Mouse (Mus musculus): ENCODE data around the gene Lingo3. TPM values are rescaled to one million over a fixed set of nuclear protein-coding genes. Genes with fewer than 3 reads are reported as not detected.
A peak's percentile ranks its signal among the peaks of the same experiment; 100 is the strongest.
"Not testable (repeated sequence)": the region's sequence is repeated elsewhere in the genome, so short reads cannot be mapped to it uniquely, and the experiment has no call there.

Lingo3 gene
- polyA plus RNA-seq, 1 experiment from 2014 or later: 1.6 TPM

- Histone ChIP-seq H3K9me3 (no peaks in the 10 kb centered on the region), H3K4me1 (peaks cover 47% of the 10 kb centered on the region), H3K27ac (replicated peaks) (peak overlapping the region; percentile 97), H3K4me3 (peak overlapping the region; percentile 92), H3K27me3 (replicated peaks; ENCODE audit: low read depth, poor library complexity, severe bottlenecking) (0 out of 2 replicates have a peak, but pooled peaks cover 2% of the 10 kb centered on the region), H3K36me3 (replicated peaks) (peaks cover 28% of the 10 kb centered on the region)
- WGBS: 9% methylated on average over 29 of the region's 29 CpGs
- no peak for DNase-seq (ENCODE audit: low spot score)
Observed at GRCm38 (mm10) chr10:80827063-80827869, 16.6 kb downstream of the Lingo3 start.

- Histone ChIP-seq H3K4me1 (peaks cover 39% of the 10 kb centered on the region), H3K36me3 (replicated peaks) (peaks cover 28% of the 10 kb centered on the region), H3K4me3 (peak within 1 kb of the TSS; percentile 92), H3K27me3 (replicated peaks; ENCODE audit: low read depth, poor library complexity, severe bottlenecking) (no peaks in the 10 kb centered on the region), H3K27ac (replicated peaks) (peak within 1 kb of the TSS; percentile 97), H3K9me3 (no peaks in the 10 kb centered on the region)
- WGBS: under 1% methylated on average over 82 of the region's 82 CpGs
- DNase-seq (ENCODE audit: low spot score): peak; percentile 98
Observed at GRCm38 (mm10) chr10:80826151-80827062, 17.4 kb downstream of the Lingo3 start, which contains the start of gene Oaz1. Gene Oaz1, plus strand, starts transcription at chr10:80826656.

- Histone ChIP-seq H3K27me3 (replicated peaks; ENCODE audit: low read depth, poor library complexity, severe bottlenecking) (no peaks in the 10 kb centered on the region), H3K27ac (replicated peaks) (no peak overlapping the region), H3K9me3 (no peaks in the 10 kb centered on the region), H3K4me3 (no peak overlapping the region), H3K4me1 (peaks cover 23% of the 10 kb centered on the region), H3K36me3 (replicated peaks) (peaks cover 20% of the 10 kb centered on the region)
- no peak for DNase-seq (ENCODE audit: low spot score)
- WGBS: 81% methylated on average over 2 of the region's 2 CpGs
Observed at GRCm38 (mm10) chr10:80824827-80825226, 19.0 kb downstream of the Lingo3 start.

- H3K27me3 ChIP-seq (replicated peaks; ENCODE audit: low read depth, poor library complexity, severe bottlenecking): no peaks in the 10 kb centered on the region
- DNase-seq (ENCODE audit: low spot score): no peak
- H3K9me3 ChIP-seq: no peaks in the 10 kb centered on the region
- no peak overlapping the region for H3K4me3 ChIP-seq
- peaks cover 12% of the 10 kb centered on the region for H3K36me3 ChIP-seq (replicated peaks)
- 67% methylated on average over 8 of the region's 8 CpGs for WGBS
- no peak overlapping the region; the same call in 1 of the 2 replicates for H3K27ac ChIP-seq (replicated peaks)
- H3K4me1 ChIP-seq: peaks cover 16% of the 10 kb centered on the region
Observed at GRCm38 (mm10) chr10:80823847-80824643, 19.8 kb downstream of the Lingo3 start.

- Histone ChIP-seq H3K27me3 (replicated peaks; ENCODE audit: low read depth, poor library complexity, severe bottlenecking) (no peaks in the 10 kb centered on the region), H3K4me3 (no peak overlapping the region), H3K4me1 (peaks cover 12% of the 10 kb centered on the region), H3K9me3 (no peaks in the 10 kb centered on the region), H3K36me3 (replicated peaks) (peaks cover 7% of the 10 kb centered on the region), H3K27ac (replicated peaks) (no peak overlapping the region)
- DNase-seq (ENCODE audit: low spot score): no peak
- WGBS: 85% methylated on average over 1 of the region's 1 CpGs
Observed at GRCm38 (mm10) chr10:80823316-80823715, 20.5 kb downstream of the Lingo3 start.

- 89% methylated on average over 5 of the region's 5 CpGs for WGBS
- H3K4me3 ChIP-seq: no peak overlapping the region
- H3K36me3 ChIP-seq (replicated peaks): no peaks in the 10 kb centered on the region
- no peaks in the 10 kb centered on the region for H3K9me3 ChIP-seq
- H3K27me3 ChIP-seq (replicated peaks; ENCODE audit: low read depth, poor library complexity, severe bottlenecking): no peaks in the 10 kb centered on the region
- H3K27ac ChIP-seq (replicated peaks): no peak overlapping the region
- DNase-seq (ENCODE audit: low spot score): no peak
- H3K4me1 ChIP-seq: peaks cover 4% of the 10 kb centered on the region
Observed at GRCm38 (mm10) chr10:80822528-80822927, 21.3 kb downstream of the Lingo3 start.

- H3K4me3 ChIP-seq: no peak overlapping the region
- peaks cover 2% of the 10 kb centered on the region; the same call in 1 of the 2 replicates for H3K4me1 ChIP-seq
Observed at GRCm38 (mm10) chr10:80821991-80822390, 21.8 kb downstream of the Lingo3 start.

GRCm38 (mm10) chr10:80819406-80819805 is 24.4 kb downstream of the Lingo3 start:
- Histone ChIP-seq H3K27ac (replicated peaks) (no peak overlapping the region), H3K4me1 (no peaks in the 10 kb centered on the region), H3K9me3 (no peaks in the 10 kb centered on the region), H3K4me3 (no peak overlapping the region), H3K36me3 (replicated peaks) (no peaks in the 10 kb centered on the region), H3K27me3 (replicated peaks; ENCODE audit: low read depth, poor library complexity, severe bottlenecking) (no peaks in the 10 kb centered on the region)
- DNase-seq (ENCODE audit: low spot score): no peak
- WGBS: 52% methylated on average over 3 of the region's 3 CpGs

More at GRCm38 (mm10) chr10:80821991-80822390, 21.8 kb downstream of the Lingo3 start:
- Histone ChIP-seq H3K9me3 (no peaks in the 10 kb centered on the region), H3K36me3 (replicated peaks) (no peaks in the 10 kb centered on the region), H3K27ac (replicated peaks) (no peak overlapping the region), H3K27me3 (replicated peaks; ENCODE audit: low read depth, poor library complexity, severe bottlenecking) (no peaks in the 10 kb centered on the region)
- no peak for DNase-seq (ENCODE audit: low spot score)
- 47% methylated on average over 2 of the region's 2 CpGs for WGBS

- no peak overlapping the region for H3K27ac ChIP-seq (replicated peaks)
- WGBS: 60% methylated on average over 6 of the region's 6 CpGs
- H3K4me1 ChIP-seq: no peaks in the 10 kb centered on the region
Observed at GRCm38 (mm10) chr10:80818599-80819281, 25.1 kb downstream of the Lingo3 start.

GRCm38 (mm10) chr10:80817955-80818354 is 25.9 kb downstream of the Lingo3 start:
- not testable (repeated sequence) for H3K4me1 ChIP-seq; DNase-seq (ENCODE audit: low spot score)

More at GRCm38 (mm10) chr10:80818599-80819281, 25.1 kb downstream of the Lingo3 start:
- Histone ChIP-seq H3K4me3 (no peak overlapping the region), H3K36me3 (replicated peaks) (no peaks in the 10 kb centered on the region), H3K27me3 (replicated peaks; ENCODE audit: low read depth, poor library complexity, severe bottlenecking) (no peaks in the 10 kb centered on the region), H3K9me3 (no peaks in the 10 kb centered on the region)
- DNase-seq (ENCODE audit: low spot score): no peak

GRCm38 (mm10) chr10:80817164-80817563 is 26.7 kb downstream of the Lingo3 start:
- Histone ChIP-seq H3K36me3 (replicated peaks) (no peaks in the 10 kb centered on the region), H3K9me3 (no peaks in the 10 kb centered on the region), H3K27me3 (replicated peaks; ENCODE audit: low read depth, poor library complexity, severe bottlenecking) (peaks cover 11% of the 10 kb centered on the region), H3K27ac (replicated peaks) (no peak overlapping the region), H3K4me3 (no peak overlapping the region), H3K4me1 (0 out of 2 replicates have a peak, but pooled peaks cover 5% of the 10 kb centered on the region)
- 65% methylated on average over 2 of the region's 2 CpGs for WGBS
- DNase-seq (ENCODE audit: low spot score): no peak

More at GRCm38 (mm10) chr10:80817955-80818354, 25.9 kb downstream of the Lingo3 start:
- H3K9me3 ChIP-seq; H3K4me3 ChIP-seq; H3K27ac ChIP-seq (replicated peaks); H3K36me3 ChIP-seq (replicated peaks); H3K27me3 ChIP-seq (replicated peaks; ENCODE audit: low read depth, poor library complexity, severe bottlenecking): not testable (repeated sequence)
- 85% methylated on average over 7 of the region's 7 CpGs for whole genome bisulfite sequencing
